Mouse (Mus musculus) liver, embryonic 15.5 days (tissue): Measurements from ENCODE around the gene Tnnt1. TPM values are rescaled to one million over a fixed set of nuclear protein-coding genes. Genes with fewer than 3 reads are reported as not detected.
"Not testable (repeated sequence)": the region's sequence is repeated elsewhere in the genome, so short reads cannot be mapped to it uniquely, and the experiment has no call there.

Experiments
- ATAC-seq: fragments of 200-750 bp; cut with Nextera tagmentation; 2 replicates; pipeline ENCODE4 v1.8.0; 2017; ENCODE audit warnings: moderate number of reproducible peaks, mild to moderate bottlenecking, moderate library complexity; ENCODE audit not compliant: insufficient read depth
- H3K27ac ChIP-seq: fragments of 300-500 bp; sonication (generic); replicated peaks from 2 replicates; pipeline ENCODE4 v1.5.1; 2015; ENCODE audit warnings: mild to moderate bottlenecking, inconsistent platforms
- H3K27me3 ChIP-seq: fragments of 300-500 bp; sonication (generic); 2 replicates; pipeline ENCODE4 v1.6.1; 2015; ENCODE audit warnings: mild to moderate bottlenecking, inconsistent platforms
- H3K36me3 ChIP-seq: fragments of 300-500 bp; sonication (generic); replicated peaks from 2 replicates; pipeline ENCODE4 v1.6.1; 2015; ENCODE audit warnings: moderate library complexity, mild to moderate bottlenecking, inconsistent platforms
- H3K4me1 ChIP-seq: fragments of 300-500 bp; sonication (generic); replicated peaks from 2 replicates; pipeline ENCODE4 v1.6.1; 2015; ENCODE audit warnings: inconsistent platforms
- H3K4me2 ChIP-seq: fragments of 300-500 bp; sonication (generic); 2 replicates; pipeline ENCODE4 v1.6.1; 2015; ENCODE audit warnings: moderate library complexity, mild to moderate bottlenecking, inconsistent platforms
- H3K4me3 ChIP-seq: fragments of 300-500 bp; sonication (generic); replicated peaks from 2 replicates; pipeline ENCODE4 v1.5.1; 2015; ENCODE audit warnings: mild to moderate bottlenecking, inconsistent platforms
- H3K9ac ChIP-seq: fragments of 300-500 bp; sonication (generic); 2 replicates; pipeline ENCODE4 v1.6.1; 2015; ENCODE audit warnings: moderate library complexity, mild to moderate bottlenecking, inconsistent platforms
- H3K9me3 ChIP-seq: fragments of 300-500 bp; sonication (generic); replicated peaks from 2 replicates; pipeline ENCODE4 v1.6.1; 2016; ENCODE audit warnings: inconsistent platforms
- WGBS: fragments of 180-500 bp; shearing (Covaris S2); methylation state at CpG from one replicate; pipeline ENCODE4 v1.1.7; 2015; ENCODE audit warnings: mixed read lengths; ENCODE audit not compliant: insufficient replicate concordance; 5-methylcytosine and 5-hydroxymethylcytosine counted together
- polyA plus RNA-seq: library from polyadenylated mRNA; unstranded; fragments of >200 nt; fragmentation: Nextera tagmentation; extraction: Ambion mirVana; gene quantifications from 2 replicates; pipeline ENCODE4 v1.2.1, GENCODE M21; 2015

Tnnt1 gene
- polyA plus RNA-seq, 1 experiment from 2014 or later: 16.9 TPM

DNA sequence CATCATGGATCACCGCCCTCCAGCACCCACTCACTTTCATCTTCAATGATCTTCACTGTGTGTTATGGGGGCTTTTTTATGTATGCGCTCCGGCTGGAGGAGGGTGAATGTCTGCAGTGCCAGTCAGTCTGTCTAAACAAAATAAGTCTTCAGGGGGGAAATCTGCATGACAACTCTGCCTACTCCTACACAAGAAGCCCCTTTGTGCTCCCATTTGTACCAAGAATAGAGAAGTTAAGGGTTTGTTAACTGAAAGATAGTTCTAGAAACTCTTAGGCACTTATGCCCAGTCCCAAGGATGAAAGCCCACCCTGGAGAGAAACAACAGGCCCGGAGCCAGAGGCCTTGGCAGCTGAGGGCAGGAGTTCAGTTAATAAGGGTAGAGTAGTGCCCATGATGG is 20.2 kb upstream of the Tnnt1 start:
- no peak for ATAC-seq
- peaks cover 29% of the 10 kb centered on the region for H3K27me3 ChIP-seq
- H3K9ac ChIP-seq: no peak overlapping the region
- no peaks in the 10 kb centered on the region for H3K9me3 ChIP-seq
- 68% methylated on average over 4 of the region's 4 CpGs for WGBS
- no peaks in the 10 kb centered on the region for H3K36me3 ChIP-seq
- no peak overlapping the region for H3K4me2 ChIP-seq
- no peak overlapping the region for H3K4me3 ChIP-seq
- H3K4me1 ChIP-seq: no peaks in the 10 kb centered on the region
- H3K27ac ChIP-seq: no peak overlapping the region

DNA sequence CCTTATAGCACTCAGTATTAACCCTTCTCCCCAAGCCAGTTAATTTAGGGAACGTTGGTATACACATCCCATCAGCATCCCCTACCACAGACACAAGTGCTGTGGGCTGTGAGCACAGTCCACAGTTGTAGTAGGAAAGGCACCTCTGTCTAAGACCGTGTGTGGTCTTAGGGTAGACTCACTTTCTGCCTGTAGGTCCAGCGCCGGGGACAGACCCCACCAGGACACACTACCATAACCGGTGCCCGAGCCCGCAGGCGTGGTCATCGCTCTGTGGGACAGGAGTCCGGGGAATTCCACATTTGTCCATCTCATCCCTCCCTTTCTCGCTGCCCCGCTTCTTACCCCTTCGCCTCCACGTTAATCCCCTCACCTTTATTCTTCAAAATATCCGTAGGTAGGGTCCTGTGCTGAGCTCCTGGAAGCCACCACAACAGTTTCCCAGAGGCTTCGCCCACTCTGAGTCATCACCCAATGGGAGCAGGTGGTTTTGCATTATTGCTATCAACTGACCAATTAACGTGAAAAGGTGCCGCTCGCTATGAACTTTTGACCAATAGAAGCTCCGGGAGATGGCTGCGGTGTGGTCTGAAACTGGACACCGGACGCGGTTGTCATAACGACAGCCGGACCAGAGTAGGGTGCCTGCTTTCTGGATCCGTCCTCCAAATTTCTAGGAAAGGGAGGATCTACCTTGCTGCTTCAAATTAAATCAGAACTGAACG is 16.0 kb upstream of the Tnnt1 start, which contains the start of gene Dnaaf3:
Dnaaf3 (minus strand) TSS at position 449 of the 725 bp plus-strand sequence.
- peak; percentile 83 for ATAC-seq
- Histone ChIP-seq H3K4me1 (peaks cover 2% of the 10 kb centered on the region), H3K4me3 (peak within 1 kb of the TSS; percentile 18), H3K9me3 (no peaks in the 10 kb centered on the region), H3K4me2 (peak within 1 kb of the TSS; percentile 51), H3K27ac (no peak within 1 kb of the TSS), H3K27me3 (peaks cover 40% of the 10 kb centered on the region), H3K36me3 (no peaks in the 10 kb centered on the region), H3K9ac (no peak within 1 kb of the TSS)
- 6% methylated on average over 28 of the region's 28 CpGs for WGBS

- H3K9me3 ChIP-seq, H3K9ac ChIP-seq, H3K36me3 ChIP-seq, H3K27ac ChIP-seq, H3K4me3 ChIP-seq, H3K4me2 ChIP-seq, ATAC-seq: not testable (repeated sequence)
- Histone ChIP-seq H3K27me3 (peaks cover 39% of the 10 kb centered on the region), H3K4me1 (peaks cover 16% of the 10 kb centered on the region)
- WGBS: 51% methylated on average over 8 of the region's 8 CpGs
These were observed 14.0 kb upstream of the Tnnt1 start for GRCm38 (mm10) chr7:4530166-4530565.

GRCm38 (mm10) chr7:4527302-4527689 is 11.1 kb upstream of the Tnnt1 start:
- Histone ChIP-seq H3K27ac (no peak overlapping the region), H3K4me3 (no peak overlapping the region), H3K9ac (no peak overlapping the region), H3K4me2 (peak overlapping the region; percentile 63), H3K9me3 (no peaks in the 10 kb centered on the region), H3K27me3 (peaks cover 28% of the 10 kb centered on the region), H3K36me3 (no peaks in the 10 kb centered on the region), H3K4me1 (peaks cover 16% of the 10 kb centered on the region)
- 61% methylated on average over 18 of the region's 18 CpGs for WGBS
- ATAC-seq: 0 out of 2 replicates have a peak, but pooled peaks have one; percentile 2

- peaks cover 25% of the 10 kb centered on the region for H3K27me3 ChIP-seq
- WGBS: 20% methylated on average over 40 of the region's 40 CpGs
- H3K4me1 ChIP-seq: peaks cover 18% of the 10 kb centered on the region
- H3K36me3 ChIP-seq: no peaks in the 10 kb centered on the region
- H3K4me3 ChIP-seq: peak overlapping the region; percentile 36
- ATAC-seq: peak; percentile 83
- no peak overlapping the region for H3K27ac ChIP-seq
- no peaks in the 10 kb centered on the region for H3K9me3 ChIP-seq
- H3K9ac ChIP-seq: peak overlapping the region; percentile 27; the same call in 1 of the 2 replicates
- H3K4me2 ChIP-seq: peak overlapping the region; percentile 63
These were observed 10.4 kb upstream of the Tnnt1 start for GRCm38 (mm10) chr7:4526341-4527301.

- 49% methylated on average over 15 of the region's 15 CpGs for WGBS
- not testable (repeated sequence) for H3K36me3 ChIP-seq, H3K4me2 ChIP-seq, H3K27ac ChIP-seq, H3K9me3 ChIP-seq, ATAC-seq, H3K9ac ChIP-seq, H3K4me3 ChIP-seq
- Histone ChIP-seq H3K4me1 (peaks cover 29% of the 10 kb centered on the region), H3K27me3 (peaks cover 31% of the 10 kb centered on the region)
These were observed 8.2 kb upstream of the Tnnt1 start, which contains the start of gene Tnni3 for GRCm38 (mm10) chr7:4524212-4524922. Gene Tnni3 (minus strand): TSS chr7:4524229.

DNA sequence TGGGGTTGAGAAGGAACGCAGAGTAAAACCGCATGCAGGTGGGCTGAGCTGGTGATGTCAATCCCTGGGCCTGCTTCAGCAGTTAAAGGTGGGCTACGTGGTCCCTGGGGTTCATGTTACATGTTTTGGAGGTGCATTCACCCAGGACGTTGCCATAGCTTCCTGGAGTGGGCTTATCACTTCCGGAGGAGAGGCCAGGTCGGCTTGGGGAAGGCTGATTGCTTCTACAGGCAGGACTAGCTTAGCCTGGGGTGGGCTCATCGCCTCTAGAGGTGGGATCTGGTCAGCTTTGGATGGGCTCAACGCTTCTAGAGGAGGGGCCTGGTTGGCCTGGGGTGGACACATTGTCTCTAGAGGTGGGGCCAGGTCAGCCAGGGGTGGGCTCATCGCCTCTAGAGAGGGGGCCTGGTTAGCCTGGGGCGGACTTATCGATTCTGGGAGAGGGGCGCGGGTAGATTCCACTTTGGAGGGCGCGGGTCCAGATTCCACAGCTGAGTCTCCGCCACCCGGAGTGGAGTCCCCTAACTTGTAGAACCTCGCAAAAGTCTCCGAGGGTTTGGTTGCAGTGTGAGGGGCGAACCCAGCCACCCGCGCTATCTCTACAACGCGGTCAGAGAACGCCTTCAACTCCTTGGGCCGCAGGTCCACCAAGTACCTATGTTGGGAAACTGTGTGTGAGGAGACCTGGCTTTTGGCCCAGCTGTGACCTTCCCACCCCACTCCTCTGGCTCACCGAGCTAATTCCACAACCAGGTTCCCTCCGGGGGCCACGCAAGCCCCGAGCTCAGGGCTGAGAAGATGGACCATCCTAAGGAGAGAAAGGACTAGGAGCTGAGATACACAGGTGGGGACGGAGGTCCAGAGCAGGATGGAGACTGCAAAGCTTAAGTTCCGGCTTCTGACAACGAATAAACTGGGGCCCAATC is 7.3 kb upstream of the Tnnt1 start:
- Histone ChIP-seq H3K9ac (no peak overlapping the region), H3K4me1 (peaks cover 29% of the 10 kb centered on the region), H3K4me3 (no peak overlapping the region), H3K27me3 (peaks cover 31% of the 10 kb centered on the region), H3K36me3 (no peaks in the 10 kb centered on the region), H3K9me3 (no peaks in the 10 kb centered on the region), H3K27ac (no peak overlapping the region), H3K4me2 (no peak overlapping the region)
- 73% methylated on average over 33 of the region's 33 CpGs for WGBS
- no peak for ATAC-seq

DNA sequence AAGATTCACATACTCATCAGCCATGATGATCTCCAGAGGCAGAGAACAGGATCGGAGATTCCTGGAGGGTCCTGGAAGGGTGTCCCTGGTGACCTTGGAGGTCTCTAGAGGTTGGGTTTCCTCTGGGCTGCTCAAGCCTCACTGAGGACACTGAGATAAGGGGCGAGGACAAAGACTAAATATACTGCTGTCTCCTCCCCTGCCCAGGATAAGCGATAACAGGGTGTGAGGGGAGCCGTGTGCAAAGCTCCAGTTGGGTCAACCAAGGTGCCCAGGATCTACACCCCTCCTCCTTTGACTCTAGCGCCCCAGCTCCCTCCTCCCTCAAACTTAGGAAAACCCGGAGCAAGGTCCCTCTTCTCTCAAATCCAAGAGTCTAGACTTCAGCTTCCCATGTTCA is 6.1 kb upstream of the Tnnt1 start:
- Histone ChIP-seq H3K4me1 (peaks cover 32% of the 10 kb centered on the region), H3K9ac (no peak overlapping the region), H3K27me3 (peaks cover 26% of the 10 kb centered on the region), H3K9me3 (no peaks in the 10 kb centered on the region), H3K36me3 (no peaks in the 10 kb centered on the region), H3K27ac (no peak overlapping the region), H3K4me3 (no peak overlapping the region), H3K4me2 (no peak overlapping the region)
- no peak for ATAC-seq
- 44% methylated on average over 6 of the region's 6 CpGs for WGBS

- peaks cover 23% of the 10 kb centered on the region for H3K27me3 ChIP-seq
- no peak overlapping the region for H3K9ac ChIP-seq
- no peak overlapping the region for H3K27ac ChIP-seq
- H3K4me1 ChIP-seq: peaks cover 24% of the 10 kb centered on the region
- WGBS: 25% methylated on average over 32 of the region's 32 CpGs
- H3K9me3 ChIP-seq: no peaks in the 10 kb centered on the region
- peak overlapping the region; percentile 23 for H3K4me2 ChIP-seq
- ATAC-seq: no peak
- H3K36me3 ChIP-seq: no peaks in the 10 kb centered on the region
- no peak overlapping the region for H3K4me3 ChIP-seq
These were observed 5.2 kb upstream of the Tnnt1 start for GRCm38 (mm10) chr7:4521231-4522003.
